Mouse (Mus musculus) naive thymus-derived CD4-positive, alpha-beta T cell, adult 2 months (primary cell): Measurements from ENCODE around the gene Lcn6.
"Not testable (repeated sequence)": the region's sequence is repeated elsewhere in the genome, so short reads cannot be mapped to it uniquely, and the experiment has no call there.

Source experiments
- DNase-seq: peaks from one replicate; pipeline ENCODE4 v3.0.0-alpha.2; 2011; ENCODE audit warnings: low read depth

Gene Lcn6

GRCm38 (mm10) chr2:25703706-25704105 is 27.1 kb downstream of the Lcn6 start:
- no peak for DNase-seq

- DNase-seq = peak; percentile 80
Measured at GRCm38 (mm10) chr2:25706643-25707481, 30.3 kb downstream of the Lcn6 start, which contains the start of gene Bmyc. Gene Bmyc, plus strand, starts transcription at chr2:25706739.

- DNase-seq = peak; percentile 40
Measured at GRCm38 (mm10) chr2:25708121-25708520, 31.5 kb downstream of the Lcn6 start.

- DNase-seq = not testable (repeated sequence)
Measured at GRCm38 (mm10) chr2:25709056-25709455, 32.5 kb downstream of the Lcn6 start.

- DNase-seq = not testable (repeated sequence)
Measured at GRCm38 (mm10) chr2:25709791-25710190, 33.2 kb downstream of the Lcn6 start.

GRCm38 (mm10) chr2:25711641-25712040 is 35.1 kb downstream of the Lcn6 start:
- not testable (repeated sequence) for DNase-seq

- no peak for DNase-seq
Measured at GRCm38 (mm10) chr2:25717222-25717621, 40.6 kb downstream of the Lcn6 start.
